Mouse (Mus musculus) heart, embryonic 11.5 days (tissue): ENCODE results near the gene Gadd45a. TPM values are rescaled to one million over a fixed set of nuclear protein-coding genes. Genes with fewer than 3 reads are reported as not detected.

Source experiments
- ATAC-seq: fragments of 200-750 bp; cut with Nextera tagmentation; replicated peaks from 2 replicates; pipeline ENCODE4 v1.8.0; 2017; ENCODE audit warnings: moderate library complexity; ENCODE audit not compliant: insufficient number of reproducible peaks, low FRiP score, low TSS enrichment
- H3K27ac ChIP-seq: fragments of 300-500 bp; sonication (generic); 2 replicates; pipeline ENCODE4 v1.5.1; 2014; ENCODE audit warnings: mild to moderate bottlenecking, low read depth, low read length
- H3K27me3 ChIP-seq: fragments of 300-500 bp; sonication (generic); 2 replicates; pipeline ENCODE4 v1.6.1; 2014; ENCODE audit warnings: mild to moderate bottlenecking, low read length, mixed read lengths; ENCODE audit not compliant: control insufficient read depth, insufficient read depth
- H3K36me3 ChIP-seq: fragments of 300-500 bp; sonication (generic); 2 replicates; pipeline ENCODE4 v1.6.1; 2014; ENCODE audit warnings: mild to moderate bottlenecking, low read length, moderate library complexity, mixed read lengths; ENCODE audit not compliant: control insufficient read depth, insufficient read depth
- H3K4me1 ChIP-seq: fragments of 300-500 bp; sonication (generic); 2 replicates; pipeline ENCODE4 v1.6.1; 2014; ENCODE audit warnings: low read length; ENCODE audit not compliant: control insufficient read depth, insufficient read depth
- H3K4me2 ChIP-seq: fragments of 300-500 bp; sonication (generic); 2 replicates; pipeline ENCODE4 v1.6.1; 2014; ENCODE audit warnings: mild to moderate bottlenecking, moderate library complexity
- H3K4me3 ChIP-seq: fragments of 300-500 bp; sonication (generic); 2 replicates; pipeline ENCODE4 v1.5.1; 2014; ENCODE audit warnings: low read depth, low read length
- H3K9ac ChIP-seq: fragments of 300-500 bp; sonication (generic); 2 replicates; pipeline ENCODE4 v1.6.1; 2014; ENCODE audit warnings: mild to moderate bottlenecking, low read depth, low read length, moderate library complexity
- H3K9me3 ChIP-seq: fragments of 300-500 bp; sonication (generic); replicated peaks from 2 replicates; pipeline ENCODE4 v1.6.1; 2016; ENCODE audit warnings: low read length; ENCODE audit not compliant: control insufficient read depth
- WGBS: fragments of 180-500 bp; shearing (Covaris S2); extraction: QIAGEN DNeasy Blood & Tissue Kit; methylation state at CpG from one replicate; pipeline ENCODE4 v1.1.7; 2014; ENCODE audit not compliant: insufficient replicate concordance; 5-methylcytosine and 5-hydroxymethylcytosine counted together
- polyA plus RNA-seq: library from polyadenylated mRNA; unstranded; fragments of >200 nt; fragmentation: Nextera tagmentation; extraction: Ambion mirVana; gene quantifications from 2 replicates; pipeline ENCODE4 v1.2.1, GENCODE M21; 2014

Gene Gadd45a
- polyA plus RNA-seq, 1 experiment from 2014 or later, result 12.5 TPM

GRCm38 (mm10) chr6:67016520-67017111 is 20.6 kb downstream of the Gadd45a start:
- no peak overlapping the region for H3K4me3 ChIP-seq
- no peaks in the 10 kb centered on the region for H3K27me3 ChIP-seq
- peaks cover 14% of the 10 kb centered on the region; the same call in 1 of the 2 replicates for H3K4me1 ChIP-seq
- H3K36me3 ChIP-seq, result no peaks in the 10 kb centered on the region; the same call in 1 of the 2 replicates
- ATAC-seq, result no peak
- no peak overlapping the region for H3K4me2 ChIP-seq
- H3K9ac ChIP-seq, result no peak overlapping the region
- H3K9me3 ChIP-seq, result no peaks in the 10 kb centered on the region
- WGBS, result 59% methylated on average over 7 of the region's 7 CpGs
- H3K27ac ChIP-seq, result no peak overlapping the region

- ATAC-seq, result no peak
- no peak overlapping the region for H3K4me2 ChIP-seq
- H3K27ac ChIP-seq, result no peak overlapping the region
- H3K36me3 ChIP-seq, result no peaks in the 10 kb centered on the region; the same call in 1 of the 2 replicates
- H3K4me1 ChIP-seq, result peaks cover 14% of the 10 kb centered on the region; the same call in 1 of the 2 replicates
- H3K9me3 ChIP-seq, result no peaks in the 10 kb centered on the region
- no peak overlapping the region for H3K9ac ChIP-seq
- H3K27me3 ChIP-seq, result no peaks in the 10 kb centered on the region
- 52% methylated on average over 8 of the region's 8 CpGs for WGBS
- H3K4me3 ChIP-seq, result no peak overlapping the region
Measured at GRCm38 (mm10) chr6:67015739-67016519, 21.3 kb downstream of the Gadd45a start.

GRCm38 (mm10) chr6:67014679-67015075 is 22.6 kb downstream of the Gadd45a start:
- H3K4me1 ChIP-seq, result peaks cover 14% of the 10 kb centered on the region; the same call in 1 of the 2 replicates
- no peaks in the 10 kb centered on the region; the same call in 1 of the 2 replicates for H3K36me3 ChIP-seq
- no peaks in the 10 kb centered on the region for H3K9me3 ChIP-seq
- H3K9ac ChIP-seq, result no peak overlapping the region
- H3K27ac ChIP-seq, result no peak overlapping the region
- no peaks in the 10 kb centered on the region for H3K27me3 ChIP-seq
- no peak overlapping the region for H3K4me2 ChIP-seq
- WGBS, result 96% methylated on average over 1 of the region's 1 CpGs
- no peak for ATAC-seq
- H3K4me3 ChIP-seq, result no peak overlapping the region

GRCm38 (mm10) chr6:67013949-67014678 is 23.1 kb downstream of the Gadd45a start:
- H3K27ac ChIP-seq, result no peak overlapping the region
- H3K4me1 ChIP-seq, result peaks cover 14% of the 10 kb centered on the region; the same call in 1 of the 2 replicates
- H3K9me3 ChIP-seq, result no peaks in the 10 kb centered on the region
- H3K27me3 ChIP-seq, result no peaks in the 10 kb centered on the region
- 83% methylated on average over 9 of the region's 9 CpGs for WGBS
- H3K4me3 ChIP-seq, result no peak overlapping the region
- no peak for ATAC-seq
- H3K9ac ChIP-seq, result no peak overlapping the region
- no peak overlapping the region for H3K4me2 ChIP-seq
- H3K36me3 ChIP-seq, result no peaks in the 10 kb centered on the region; the same call in 1 of the 2 replicates

- H3K27me3 ChIP-seq, result no peaks in the 10 kb centered on the region
- no peaks in the 10 kb centered on the region; the same call in 1 of the 2 replicates for H3K36me3 ChIP-seq
- ATAC-seq, result no peak
- no peak overlapping the region for H3K9ac ChIP-seq
- H3K4me2 ChIP-seq, result no peak overlapping the region
- no peak overlapping the region for H3K27ac ChIP-seq
- no peak overlapping the region for H3K4me3 ChIP-seq
- peaks cover 14% of the 10 kb centered on the region; the same call in 1 of the 2 replicates for H3K4me1 ChIP-seq
- 82% methylated on average over 6 of the region's 6 CpGs for WGBS
- no peaks in the 10 kb centered on the region for H3K9me3 ChIP-seq
Measured at GRCm38 (mm10) chr6:67013293-67013948, 23.8 kb downstream of the Gadd45a start.

- no peaks in the 10 kb centered on the region for H3K9me3 ChIP-seq
- H3K4me3 ChIP-seq, result no peak overlapping the region
- no peak for ATAC-seq
- peaks cover 10% of the 10 kb centered on the region; the same call in 1 of the 2 replicates for H3K4me1 ChIP-seq
- H3K27ac ChIP-seq, result no peak overlapping the region
- no peak overlapping the region for H3K4me2 ChIP-seq
- H3K27me3 ChIP-seq, result no peaks in the 10 kb centered on the region
- no peak overlapping the region for H3K9ac ChIP-seq
- H3K36me3 ChIP-seq, result no peaks in the 10 kb centered on the region
Measured at GRCm38 (mm10) chr6:67011217-67011518, 26.1 kb downstream of the Gadd45a start.

- Histone ChIP-seq H3K4me2 (no peak overlapping the region), H3K4me3 (no peak overlapping the region), H3K9me3 (no peaks in the 10 kb centered on the region), H3K27me3 (no peaks in the 10 kb centered on the region), H3K27ac (no peak overlapping the region), H3K9ac (no peak overlapping the region), H3K4me1 (peaks cover 5% of the 10 kb centered on the region; the same call in 1 of the 2 replicates), H3K36me3 (no peaks in the 10 kb centered on the region)
- no peak for ATAC-seq
- 74% methylated on average over 7 of the region's 7 CpGs for WGBS
Measured at GRCm38 (mm10) chr6:67010370-67011216, 26.7 kb downstream of the Gadd45a start.
